Mouse (Mus musculus) midbrain, embryonic 12.5 days (tissue): ENCODE results near the gene Bcl2l11. TPM values are rescaled to one million over a fixed set of nuclear protein-coding genes. Genes with fewer than 3 reads are reported as not detected.

Experiments
- ATAC-seq: fragments of 200-750 bp; cut with Nextera tagmentation; 2 replicates; pipeline ENCODE4 v1.8.0; 2017; ENCODE audit warnings: low read depth, moderate TSS enrichment, moderate library complexity; ENCODE audit not compliant: low FRiP score
- H3K27ac ChIP-seq: fragments of 300-500 bp; sonication (generic); replicated peaks from 2 replicates; pipeline ENCODE4 v1.5.1; 2016; ENCODE audit warnings: mild to moderate bottlenecking
- H3K27me3 ChIP-seq: fragments of 300-500 bp; sonication (generic); 2 replicates; pipeline ENCODE4 v1.6.1; 2016; ENCODE audit warnings: mild to moderate bottlenecking
- H3K36me3 ChIP-seq: fragments of 300-500 bp; sonication (generic); 2 replicates; pipeline ENCODE4 v1.6.1; 2016
- H3K4me1 ChIP-seq: fragments of 300-500 bp; sonication (generic); 2 replicates; pipeline ENCODE4 v1.6.1; 2016
- H3K4me2 ChIP-seq: fragments of 300-500 bp; sonication (generic); replicated peaks from 2 replicates; pipeline ENCODE4 v1.6.1; 2016; ENCODE audit warnings: mild to moderate bottlenecking, moderate library complexity
- H3K4me3 ChIP-seq: fragments of 300-500 bp; sonication (generic); 2 replicates; pipeline ENCODE4 v1.5.1; 2016; ENCODE audit warnings: mild to moderate bottlenecking
- H3K9ac ChIP-seq: fragments of 300-500 bp; sonication (generic); replicated peaks from 2 replicates; pipeline ENCODE4 v1.6.1; 2016; ENCODE audit warnings: mild to moderate bottlenecking, moderate library complexity
- H3K9me3 ChIP-seq: fragments of 300-500 bp; sonication (generic); 2 replicates; pipeline ENCODE4 v1.6.1; 2016; ENCODE audit warnings: mild to moderate bottlenecking
- WGBS: fragments of 180-500 bp; shearing (Covaris S2); methylation state at CpG from one replicate; pipeline ENCODE4 v1.1.7; 2016; 5-methylcytosine and 5-hydroxymethylcytosine counted together
- polyA plus RNA-seq: library from polyadenylated mRNA; unstranded; fragments of >200 nt; fragmentation: Nextera tagmentation; extraction: Ambion mirVana; gene quantifications from 2 replicates; pipeline ENCODE4 v1.2.1, GENCODE M21; 2016

Gene Bcl2l11
- polyA plus RNA-seq, 1 experiment from 2014 or later, result 24.7 TPM

GRCm38 (mm10) chr2:128115579-128115978 lies 10.3 kb upstream of the Bcl2l11 start:
- 37% methylated on average over 4 of the region's 4 CpGs for WGBS
- H3K27ac ChIP-seq, result no peak overlapping the region
- ATAC-seq, result no peak
- no peak overlapping the region for H3K4me2 ChIP-seq
- no peaks in the 10 kb centered on the region for H3K4me1 ChIP-seq
- no peaks in the 10 kb centered on the region for H3K36me3 ChIP-seq
- no peak overlapping the region for H3K4me3 ChIP-seq
- no peaks in the 10 kb centered on the region for H3K9me3 ChIP-seq
- no peak overlapping the region for H3K9ac ChIP-seq
- H3K27me3 ChIP-seq, result peaks cover 9% of the 10 kb centered on the region; the same call in 1 of the 2 replicates

GRCm38 (mm10) chr2:128117605-128118004 lies 8.2 kb upstream of the Bcl2l11 start:
- WGBS, result 81% methylated on average over 7 of the region's 7 CpGs
- Histone ChIP-seq H3K4me3 (no peak overlapping the region), H3K27me3 (peaks cover 24% of the 10 kb centered on the region), H3K9me3 (no peaks in the 10 kb centered on the region), H3K36me3 (no peaks in the 10 kb centered on the region), H3K4me2 (no peak overlapping the region), H3K4me1 (peaks cover 6% of the 10 kb centered on the region), H3K9ac (no peak overlapping the region), H3K27ac (no peak overlapping the region)
- ATAC-seq, result no peak

- H3K27ac ChIP-seq, result no peak overlapping the region
- H3K36me3 ChIP-seq, result no peaks in the 10 kb centered on the region
- peaks cover 20% of the 10 kb centered on the region for H3K4me1 ChIP-seq
- no peak overlapping the region for H3K9ac ChIP-seq
- 91% methylated on average over 9 of the region's 9 CpGs for WGBS
- no peaks in the 10 kb centered on the region for H3K9me3 ChIP-seq
- no peak overlapping the region for H3K4me3 ChIP-seq
- H3K4me2 ChIP-seq, result no peak overlapping the region
- ATAC-seq, result no peak
- H3K27me3 ChIP-seq, result peaks cover 38% of the 10 kb centered on the region
These were observed 6.9 kb upstream of the Bcl2l11 start for GRCm38 (mm10) chr2:128118971-128119370.

GRCm38 (mm10) chr2:128122491-128122890 lies 3.3 kb upstream of the Bcl2l11 start:
- no peaks in the 10 kb centered on the region for H3K9me3 ChIP-seq
- H3K27me3 ChIP-seq, result peaks cover 51% of the 10 kb centered on the region
- H3K4me1 ChIP-seq, result peaks cover 43% of the 10 kb centered on the region
- peak overlapping the region; percentile 69 for H3K4me3 ChIP-seq
- peak overlapping the region; percentile 98 for H3K4me2 ChIP-seq
- H3K9ac ChIP-seq, result no peak overlapping the region
- ATAC-seq, result no peak
- H3K36me3 ChIP-seq, result no peaks in the 10 kb centered on the region
- no peak overlapping the region for H3K27ac ChIP-seq
- under 1% methylated on average over 9 of the region's 9 CpGs for WGBS

GRCm38 (mm10) chr2:128122891-128123771 lies 2.7 kb upstream of the Bcl2l11 start:
- no peak overlapping the region for H3K9ac ChIP-seq
- H3K4me1 ChIP-seq, result peaks cover 43% of the 10 kb centered on the region
- H3K27ac ChIP-seq, result no peak overlapping the region
- H3K4me2 ChIP-seq, result peak overlapping the region; percentile 98
- H3K4me3 ChIP-seq, result peak overlapping the region; percentile 69
- no peaks in the 10 kb centered on the region for H3K9me3 ChIP-seq
- H3K36me3 ChIP-seq, result no peaks in the 10 kb centered on the region
- peaks cover 51% of the 10 kb centered on the region for H3K27me3 ChIP-seq
- WGBS, result 1% methylated on average over 40 of the region's 40 CpGs
- ATAC-seq, result no peak

GRCm38 (mm10) chr2:128123921-128124683 lies 1.7 kb upstream of the Bcl2l11 start:
- ATAC-seq, result no peak
- H3K27ac ChIP-seq, result no peak overlapping the region
- 3% methylated on average over 23 of the region's 23 CpGs for WGBS
- H3K36me3 ChIP-seq, result no peaks in the 10 kb centered on the region
- H3K27me3 ChIP-seq, result peaks cover 48% of the 10 kb centered on the region
- H3K4me1 ChIP-seq, result peaks cover 52% of the 10 kb centered on the region
- H3K9ac ChIP-seq, result no peak overlapping the region
- peak overlapping the region; percentile 69 for H3K4me3 ChIP-seq
- peak overlapping the region; percentile 98 for H3K4me2 ChIP-seq
- no peaks in the 10 kb centered on the region for H3K9me3 ChIP-seq

GRCm38 (mm10) chr2:128124693-128125092 lies 1.1 kb upstream of the Bcl2l11 start:
- no peaks in the 10 kb centered on the region for H3K36me3 ChIP-seq
- no peak overlapping the region for H3K27ac ChIP-seq
- H3K9me3 ChIP-seq, result no peaks in the 10 kb centered on the region
- H3K9ac ChIP-seq, result peak overlapping the region; percentile 72
- peaks cover 52% of the 10 kb centered on the region for H3K4me1 ChIP-seq
- H3K4me3 ChIP-seq, result peak overlapping the region; percentile 69
- ATAC-seq, result no peak
- H3K4me2 ChIP-seq, result peak overlapping the region; percentile 98
- H3K27me3 ChIP-seq, result peaks cover 47% of the 10 kb centered on the region
- 1% methylated on average over 15 of the region's 15 CpGs for WGBS

- peaks cover 5% of the 10 kb centered on the region; the same call in 1 of the 2 replicates for H3K36me3 ChIP-seq
- peak overlapping the region; percentile 98 for H3K4me2 ChIP-seq
- H3K9me3 ChIP-seq, result no peaks in the 10 kb centered on the region
- H3K4me3 ChIP-seq, result peak overlapping the region; percentile 69
- peaks cover 37% of the 10 kb centered on the region for H3K27me3 ChIP-seq
- WGBS, result under 1% methylated on average over 35 of the region's 35 CpGs
- H3K27ac ChIP-seq, result peak overlapping the region; percentile 84; the same call in 1 of the 2 replicates
- H3K4me1 ChIP-seq, result peaks cover 57% of the 10 kb centered on the region
- H3K9ac ChIP-seq, result peak overlapping the region; percentile 72
- ATAC-seq, result 0 out of 2 replicates have a peak, but pooled peaks have one; percentile 0
These were observed 783 bp downstream of the Bcl2l11 start for GRCm38 (mm10) chr2:128126591-128127051.

GRCm38 (mm10) chr2:128127121-128127671 lies 1.4 kb downstream of the Bcl2l11 start:
- ATAC-seq, result peak; percentile 88

GRCm38 (mm10) chr2:128127691-128128292 lies 2.0 kb downstream of the Bcl2l11 start:
- H3K4me2 ChIP-seq, result peak overlapping the region; percentile 98
- H3K9me3 ChIP-seq, result no peaks in the 10 kb centered on the region
- H3K27me3 ChIP-seq, result peaks cover 26% of the 10 kb centered on the region
- under 1% methylated on average over 48 of the region's 48 CpGs for WGBS
- peak overlapping the region; percentile 84 for H3K27ac ChIP-seq
- peaks cover 7% of the 10 kb centered on the region; the same call in 1 of the 2 replicates for H3K36me3 ChIP-seq
- H3K4me1 ChIP-seq, result peaks cover 50% of the 10 kb centered on the region
- ATAC-seq, result peak; percentile 9; the same call in 1 of the 2 replicates
- H3K4me3 ChIP-seq, result peak overlapping the region; percentile 69
- H3K9ac ChIP-seq, result peak overlapping the region; percentile 76

More at GRCm38 (mm10) chr2:128127121-128127671, 1.4 kb downstream of the Bcl2l11 start:
- WGBS, result under 1% methylated on average over 52 of the region's 67 CpGs
- Histone ChIP-seq H3K36me3 (peaks cover 7% of the 10 kb centered on the region; the same call in 1 of the 2 replicates), H3K27ac (peak overlapping the region; percentile 84), H3K9me3 (no peaks in the 10 kb centered on the region), H3K4me3 (peak overlapping the region; percentile 69), H3K4me2 (peak overlapping the region; percentile 98), H3K27me3 (peaks cover 32% of the 10 kb centered on the region), H3K4me1 (peaks cover 55% of the 10 kb centered on the region), H3K9ac (peak overlapping the region; percentile 76)

GRCm38 (mm10) chr2:128128532-128128931 lies 2.7 kb downstream of the Bcl2l11 start:
- Histone ChIP-seq H3K4me1 (peaks cover 42% of the 10 kb centered on the region), H3K9me3 (no peaks in the 10 kb centered on the region), H3K36me3 (peaks cover 7% of the 10 kb centered on the region; the same call in 1 of the 2 replicates), H3K4me3 (peak overlapping the region; percentile 69), H3K4me2 (peak overlapping the region; percentile 98), H3K27ac (peak overlapping the region; percentile 84; the same call in 1 of the 2 replicates), H3K27me3 (peaks cover 18% of the 10 kb centered on the region), H3K9ac (peak overlapping the region; percentile 76)
- no peak for ATAC-seq
- WGBS, result 27% methylated on average over 10 of the region's 10 CpGs
